Mouse (Mus musculus) hindbrain, embryonic 14.5 days (tissue): ENCODE measurements around the gene Arhgap19. TPM values are rescaled to one million over a fixed set of nuclear protein-coding genes. Genes with fewer than 3 reads are reported as not detected.
A peak's percentile ranks its signal among the peaks of the same experiment; 100 is the strongest.

Experiments used
- ATAC-seq: fragments of 200-750 bp; cut with Nextera tagmentation; 2 replicates; pipeline ENCODE4 v1.8.0; 2017; ENCODE audit warnings: moderate number of reproducible peaks, mild to moderate bottlenecking, moderate TSS enrichment, moderate library complexity; ENCODE audit not compliant: low FRiP score
- DNase-seq: peaks from one replicate; pipeline ENCODE4 v3.0.0-alpha.2; 2015; ENCODE audit warnings: low spot score
- H3K27ac ChIP-seq: fragments of 300-500 bp; sonication (generic); 2 replicates; pipeline ENCODE4 v1.5.1; 2014; ENCODE audit warnings: mild to moderate bottlenecking, moderate library complexity
- H3K27me3 ChIP-seq: fragments of 300-500 bp; sonication (generic); 2 replicates; pipeline ENCODE4 v1.6.1; 2014; ENCODE audit warnings: mild to moderate bottlenecking, low read length, mixed read lengths; ENCODE audit not compliant: control insufficient read depth, insufficient read depth
- H3K36me3 ChIP-seq: fragments of 300-500 bp; sonication (generic); replicated peaks from 2 replicates; pipeline ENCODE4 v1.6.1; 2014; ENCODE audit not compliant: control insufficient read depth, insufficient read depth
- H3K4me1 ChIP-seq: fragments of 300-500 bp; sonication (generic); replicated peaks from 2 replicates; pipeline ENCODE4 v1.6.1; 2014; ENCODE audit warnings: antibody characterized with exemption, low read length, mixed read lengths; ENCODE audit not compliant: control insufficient read depth, insufficient read depth
- H3K4me2 ChIP-seq: fragments of 300-500 bp; sonication (generic); replicated peaks from 2 replicates; pipeline ENCODE4 v1.6.1; 2014; ENCODE audit warnings: mild to moderate bottlenecking, moderate library complexity
- H3K4me3 ChIP-seq: fragments of 300-500 bp; sonication (generic); replicated peaks from 2 replicates; pipeline ENCODE4 v1.5.1; 2014; ENCODE audit warnings: mild to moderate bottlenecking, low read length
- H3K9ac ChIP-seq: fragments of 300-500 bp; sonication (generic); 2 replicates; pipeline ENCODE4 v1.6.1; 2014
- H3K9me3 ChIP-seq: fragments of 300-500 bp; sonication (generic); 2 replicates; pipeline ENCODE4 v1.6.1; 2016; ENCODE audit warnings: low read length; ENCODE audit not compliant: control insufficient read depth
- WGBS: fragments of 180-500 bp; shearing (Covaris S2); extraction: QIAGEN DNeasy Blood & Tissue Kit; methylation state at CpG from one replicate; pipeline ENCODE4 v1.1.7; 2014; 5-methylcytosine and 5-hydroxymethylcytosine counted together
- polyA plus RNA-seq: library from polyadenylated mRNA; unstranded; fragments of >200 nt; fragmentation: Nextera tagmentation; extraction: Ambion mirVana; gene quantifications from 2 replicates; pipeline ENCODE4 v1.2.1, GENCODE M21; 2014

Arhgap19 gene
- polyA plus RNA-seq, 1 experiment from 2014 or later = 6.7 TPM

DNA sequence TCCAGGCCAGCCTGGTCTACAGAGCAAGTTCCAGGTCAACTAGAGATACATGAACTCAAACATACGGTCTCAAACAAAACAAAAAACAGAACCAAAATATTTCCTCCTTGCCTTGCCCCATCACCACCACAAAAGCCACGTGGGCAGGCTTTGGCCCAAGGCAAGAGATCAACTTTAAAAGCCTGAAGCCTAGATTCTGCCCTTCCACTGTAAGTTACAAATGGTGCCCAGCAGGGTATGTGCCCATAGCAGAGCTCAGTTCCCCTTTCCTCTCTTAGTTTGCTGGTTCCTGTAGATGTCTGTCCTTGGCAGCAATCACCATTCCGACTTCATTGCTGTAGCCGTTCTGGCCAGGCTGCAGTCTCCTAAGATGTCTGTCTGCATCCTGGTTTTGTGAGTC is 40.9 kb upstream of the Arhgap19 start:
- no peak for DNase-seq
- 85% methylated on average over 4 of the region's 4 CpGs for WGBS
- no peak overlapping the region for H3K4me3 ChIP-seq

GRCm38 (mm10) chr19:41842196-41842595 is 40.3 kb upstream of the Arhgap19 start:
- Histone ChIP-seq H3K9me3 (no peaks in the 10 kb centered on the region), H3K4me3 (no peak overlapping the region), H3K27ac (no peak overlapping the region), H3K4me1 (peaks cover 16% of the 10 kb centered on the region; the same call in 1 of the 2 replicates), H3K36me3 (no peaks in the 10 kb centered on the region), H3K4me2 (no peak overlapping the region), H3K27me3 (no peaks in the 10 kb centered on the region), H3K9ac (no peak overlapping the region)
- ATAC-seq (no peak), DNase-seq (no peak)
- 82% methylated on average over 4 of the region's 4 CpGs for WGBS

More for the DNA sequence above, 40.9 kb upstream of the Arhgap19 start:
- no peak for ATAC-seq
- H3K4me1 ChIP-seq = peaks cover 16% of the 10 kb centered on the region; the same call in 1 of the 2 replicates
- H3K4me2 ChIP-seq = no peak overlapping the region
- H3K27ac ChIP-seq = no peak overlapping the region
- no peaks in the 10 kb centered on the region for H3K9me3 ChIP-seq
- H3K36me3 ChIP-seq = no peaks in the 10 kb centered on the region
- no peaks in the 10 kb centered on the region for H3K27me3 ChIP-seq
- no peak overlapping the region for H3K9ac ChIP-seq

- no peak overlapping the region for H3K4me3 ChIP-seq
- peaks cover 11% of the 10 kb centered on the region; the same call in 1 of the 2 replicates for H3K4me1 ChIP-seq
- no peak overlapping the region for H3K4me2 ChIP-seq
- no peaks in the 10 kb centered on the region for H3K36me3 ChIP-seq
- no peak overlapping the region for H3K27ac ChIP-seq
- no peaks in the 10 kb centered on the region for H3K9me3 ChIP-seq
- no peak for ATAC-seq
- H3K27me3 ChIP-seq = no peaks in the 10 kb centered on the region
- H3K9ac ChIP-seq = no peak overlapping the region
- 84% methylated on average over 7 of the region's 7 CpGs for WGBS
- no peak for DNase-seq
These were observed 39.4 kb upstream of the Arhgap19 start for GRCm38 (mm10) chr19:41841105-41841750.

DNA sequence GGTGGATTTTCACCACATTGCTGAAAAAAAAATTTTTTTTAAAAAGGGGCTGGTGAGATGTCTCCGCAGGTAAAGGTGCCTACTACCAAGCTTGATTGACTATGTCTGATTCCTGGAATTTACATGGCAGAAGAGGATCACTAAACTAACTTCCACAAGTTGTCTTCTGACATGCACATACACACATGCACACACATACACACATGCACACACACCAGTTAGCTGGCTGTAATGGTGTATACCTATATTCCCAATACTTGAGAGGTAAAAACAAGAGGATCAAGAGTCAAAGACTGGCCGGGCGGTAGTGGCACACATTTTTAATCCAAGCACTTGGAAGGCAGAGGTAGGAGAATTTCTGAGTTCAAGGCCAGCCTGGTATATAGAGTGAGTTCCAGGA is 37.8 kb upstream of the Arhgap19 start:
- Histone ChIP-seq H3K36me3 (no peaks in the 10 kb centered on the region), H3K4me2 (no peak overlapping the region), H3K9me3 (no peaks in the 10 kb centered on the region), H3K4me1 (peaks cover 12% of the 10 kb centered on the region), H3K4me3 (no peak overlapping the region), H3K27me3 (no peaks in the 10 kb centered on the region), H3K27ac (no peak overlapping the region), H3K9ac (no peak overlapping the region)
- 96% methylated on average over 3 of the region's 3 CpGs for WGBS
- DNase-seq = no peak
- ATAC-seq = no peak

- no peaks in the 10 kb centered on the region for H3K27me3 ChIP-seq
- 83% methylated on average over 6 of the region's 6 CpGs for WGBS
- H3K4me1 ChIP-seq = peaks cover 15% of the 10 kb centered on the region
- no peak overlapping the region for H3K9ac ChIP-seq
- no peak overlapping the region for H3K27ac ChIP-seq
- H3K4me2 ChIP-seq = no peak overlapping the region
- no peak overlapping the region for H3K4me3 ChIP-seq
- no peak for DNase-seq
- no peaks in the 10 kb centered on the region for H3K36me3 ChIP-seq
- H3K9me3 ChIP-seq = no peaks in the 10 kb centered on the region
- no peak for ATAC-seq
These were observed 37.0 kb upstream of the Arhgap19 start for GRCm38 (mm10) chr19:41838808-41839207.

- H3K27me3 ChIP-seq = no peaks in the 10 kb centered on the region
- H3K9ac ChIP-seq = no peak overlapping the region
- ATAC-seq = no peak
- WGBS = 79% methylated on average over 4 of the region's 4 CpGs
- H3K4me1 ChIP-seq = peaks cover 23% of the 10 kb centered on the region
- no peak overlapping the region for H3K4me2 ChIP-seq
- H3K4me3 ChIP-seq = no peak overlapping the region
- no peaks in the 10 kb centered on the region for H3K9me3 ChIP-seq
- no peaks in the 10 kb centered on the region for H3K36me3 ChIP-seq
- no peak for DNase-seq
- H3K27ac ChIP-seq = no peak overlapping the region
These were observed 36.0 kb upstream of the Arhgap19 start for GRCm38 (mm10) chr19:41837917-41838261.

DNA sequence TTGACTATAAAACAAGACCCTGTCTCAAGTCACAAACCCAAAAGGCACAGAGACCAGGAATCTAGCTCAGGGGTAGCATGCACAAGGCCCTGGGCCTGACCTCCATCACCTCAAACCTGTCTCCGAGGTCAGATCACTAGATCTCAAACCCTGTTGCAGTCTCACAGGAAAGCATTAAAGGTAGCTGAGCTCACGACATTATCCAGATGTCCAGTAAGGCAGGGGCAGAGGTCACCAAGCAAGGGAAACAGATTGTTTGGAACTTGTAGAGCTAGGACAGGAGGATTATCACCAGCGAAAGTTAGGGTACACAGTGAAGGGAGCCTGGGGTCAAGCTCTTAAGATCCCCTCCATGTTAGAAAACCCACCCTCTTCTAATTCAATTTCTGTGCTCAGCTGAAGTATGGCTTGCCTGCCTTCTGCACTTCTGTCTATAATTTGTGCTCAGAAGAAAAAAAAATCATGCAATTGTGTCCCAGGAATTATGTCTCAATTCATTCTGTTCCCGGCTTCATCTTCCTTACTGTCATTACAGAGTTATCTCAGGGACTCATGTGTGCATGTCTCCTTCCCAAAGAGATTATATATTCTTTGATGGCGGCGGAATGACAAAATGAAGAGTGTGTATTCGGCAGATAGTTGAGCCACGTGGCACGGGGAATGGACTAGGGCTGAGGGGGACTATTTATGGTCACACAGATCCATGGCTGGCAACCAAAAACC is 35.5 kb upstream of the Arhgap19 start:
- no peaks in the 10 kb centered on the region for H3K27me3 ChIP-seq
- WGBS = 75% methylated on average over 9 of the region's 9 CpGs
- H3K27ac ChIP-seq = no peak overlapping the region
- no peak for ATAC-seq
- no peaks in the 10 kb centered on the region for H3K9me3 ChIP-seq
- H3K4me2 ChIP-seq = no peak overlapping the region
- peaks cover 28% of the 10 kb centered on the region for H3K4me1 ChIP-seq
- no peak overlapping the region for H3K4me3 ChIP-seq
- no peak for DNase-seq
- H3K9ac ChIP-seq = no peak overlapping the region
- H3K36me3 ChIP-seq = no peaks in the 10 kb centered on the region

DNA sequence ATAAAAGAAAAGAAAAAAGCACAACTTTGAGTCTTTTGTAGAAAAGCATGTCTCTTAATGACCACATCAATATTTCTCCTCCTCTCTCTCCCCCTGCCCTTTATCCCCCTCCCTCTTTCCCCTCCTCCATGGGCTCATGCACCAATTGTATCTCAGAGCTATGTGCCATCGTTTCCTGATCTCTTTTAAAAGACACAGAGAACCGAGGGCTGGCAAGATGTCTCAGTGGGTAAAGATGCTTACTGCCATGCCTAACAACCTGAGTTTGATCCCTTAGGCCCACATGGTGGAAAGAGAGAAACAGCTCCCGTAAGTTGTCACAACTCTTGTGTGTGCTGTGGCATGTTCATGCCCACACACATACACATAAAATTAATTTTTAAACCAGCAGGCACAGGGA is 34.9 kb upstream of the Arhgap19 start:
- DNase-seq = no peak
- no peaks in the 10 kb centered on the region for H3K36me3 ChIP-seq
- no peak overlapping the region for H3K9ac ChIP-seq
- H3K27ac ChIP-seq = no peak overlapping the region
- H3K4me1 ChIP-seq = peaks cover 35% of the 10 kb centered on the region
- no peaks in the 10 kb centered on the region for H3K9me3 ChIP-seq
- H3K4me3 ChIP-seq = no peak overlapping the region
- no peaks in the 10 kb centered on the region for H3K27me3 ChIP-seq
- ATAC-seq = no peak
- H3K4me2 ChIP-seq = no peak overlapping the region
- WGBS = 59% methylated on average over 3 of the region's 3 CpGs

DNA sequence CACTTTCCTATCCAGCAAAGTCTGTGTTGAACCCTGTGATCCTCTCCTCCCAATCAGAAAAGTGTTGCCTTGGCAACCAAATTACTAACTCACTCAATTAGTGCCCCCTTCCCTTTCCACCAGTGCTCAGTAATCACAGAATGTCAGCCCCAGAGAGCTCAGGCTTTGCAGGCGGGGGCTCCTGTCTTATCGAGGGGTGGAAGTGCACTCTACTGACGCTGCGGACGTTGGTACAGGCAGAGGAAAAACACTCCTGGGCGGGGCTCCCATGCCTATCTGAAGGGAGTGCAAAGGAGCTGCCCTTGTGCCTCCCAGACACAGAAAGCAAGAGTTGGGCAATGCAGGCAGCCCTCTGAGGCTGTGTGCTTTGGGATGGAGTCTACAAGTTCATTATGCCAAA is 34.0 kb upstream of the Arhgap19 start:
- no peak overlapping the region for H3K4me3 ChIP-seq
- H3K27me3 ChIP-seq = no peaks in the 10 kb centered on the region
- peaks cover 40% of the 10 kb centered on the region for H3K4me1 ChIP-seq
- H3K4me2 ChIP-seq = peak overlapping the region; percentile 32
- H3K36me3 ChIP-seq = no peaks in the 10 kb centered on the region
- DNase-seq = peak; percentile 62
- peak overlapping the region; percentile 3; the same call in 1 of the 2 replicates for H3K27ac ChIP-seq
- peak; percentile 53 for ATAC-seq
- H3K9ac ChIP-seq = 0 out of 2 replicates have a peak overlapping the region, but pooled peaks have one; percentile 28
- no peaks in the 10 kb centered on the region for H3K9me3 ChIP-seq
- WGBS = 2% methylated on average over 6 of the region's 6 CpGs
